Mouse (Mus musculus) forebrain, embryonic 10.5 days (tissue): ENCODE data around the gene AC124108.1. TPM values are rescaled to one million over a fixed set of nuclear protein-coding genes. Genes with fewer than 3 reads are reported as not detected.

Experiments used
- DNase-seq: peaks from one replicate; pipeline ENCODE4 v3.0.0-alpha.2; 2017; ENCODE audit warnings: low spot score; ENCODE audit errors: extremely low spot score
- H3K27ac ChIP-seq: fragments of 300-500 bp; sonication (generic); 2 replicates; pipeline ENCODE4 v1.5.1; 2016; ENCODE audit warnings: mild to moderate bottlenecking
- H3K27me3 ChIP-seq: fragments of 300-500 bp; sonication (generic); 2 replicates; pipeline ENCODE4 v1.6.1; 2016; ENCODE audit warnings: mild to moderate bottlenecking; ENCODE audit not compliant: poor library complexity, severe bottlenecking
- H3K36me3 ChIP-seq: fragments of 300-500 bp; sonication (generic); replicated peaks from 2 replicates; pipeline ENCODE4 v1.6.1; 2016; ENCODE audit warnings: mild to moderate bottlenecking, moderate library complexity
- H3K4me1 ChIP-seq: fragments of 300-500 bp; sonication (generic); 2 replicates; pipeline ENCODE4 v1.6.1; 2016
- H3K4me3 ChIP-seq: fragments of 300-500 bp; sonication (generic); 2 replicates; pipeline ENCODE4 v1.5.1; 2016; ENCODE audit warnings: mild to moderate bottlenecking, moderate library complexity
- H3K9me3 ChIP-seq: fragments of 300-500 bp; sonication (generic); 2 replicates; pipeline ENCODE4 v1.6.1; 2016; ENCODE audit warnings: mild to moderate bottlenecking, moderate library complexity
- WGBS: fragments of 180-500 bp; shearing (Covaris S2); methylation state at CpG from one replicate; pipeline ENCODE4 v1.1.7; 2016; 5-methylcytosine and 5-hydroxymethylcytosine counted together
- microRNA counts: library from miRNA; unstranded; fragments of <30 nt; microRNA quantifications from one replicate; lab custom pipeline; 2017
- microRNA-seq: library from miRNA; unstranded; fragments of <30 nt; microRNA quantifications from one replicate; pipeline ENCODE4, GENCODE M21; 2017
- polyA plus RNA-seq: library from polyadenylated mRNA; unstranded; fragments of >200 nt; fragmentation: Nextera tagmentation; extraction: Ambion mirVana; gene quantifications from 2 replicates; pipeline ENCODE4 v1.2.1, GENCODE M21; 2016

Gene AC124108.1
- polyA plus RNA-seq, 1 experiment from 2014 or later = 3.3 TPM

DNA sequence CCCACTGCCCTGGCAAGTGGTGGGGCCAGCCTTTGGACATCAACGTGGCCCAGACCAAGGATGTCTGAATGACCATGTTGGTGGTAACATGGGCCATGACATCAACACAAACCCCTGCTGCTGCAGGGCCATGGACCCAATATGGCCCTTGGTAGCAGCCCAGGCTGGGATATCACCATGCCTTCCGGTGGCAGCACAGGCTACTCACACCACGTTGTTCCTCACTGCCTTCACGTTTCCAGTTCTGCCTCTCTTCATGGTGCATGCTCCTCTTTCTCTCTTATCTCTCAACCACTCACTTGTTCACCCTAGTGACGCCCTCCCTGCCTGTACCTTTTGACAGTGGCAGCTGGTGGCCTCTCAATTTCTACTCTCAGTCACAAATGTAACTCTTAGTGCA, 53.8 kb downstream of the AC124108.1 start:
- no peak for DNase-seq
- Histone ChIP-seq H3K4me1 (no peaks in the 10 kb centered on the region), H3K27me3 (no peaks in the 10 kb centered on the region), H3K27ac (no peak overlapping the region), H3K9me3 (no peaks in the 10 kb centered on the region), H3K36me3 (no peaks in the 10 kb centered on the region), H3K4me3 (no peak overlapping the region)
- WGBS = 80% methylated on average over 5 of the region's 5 CpGs

DNA sequence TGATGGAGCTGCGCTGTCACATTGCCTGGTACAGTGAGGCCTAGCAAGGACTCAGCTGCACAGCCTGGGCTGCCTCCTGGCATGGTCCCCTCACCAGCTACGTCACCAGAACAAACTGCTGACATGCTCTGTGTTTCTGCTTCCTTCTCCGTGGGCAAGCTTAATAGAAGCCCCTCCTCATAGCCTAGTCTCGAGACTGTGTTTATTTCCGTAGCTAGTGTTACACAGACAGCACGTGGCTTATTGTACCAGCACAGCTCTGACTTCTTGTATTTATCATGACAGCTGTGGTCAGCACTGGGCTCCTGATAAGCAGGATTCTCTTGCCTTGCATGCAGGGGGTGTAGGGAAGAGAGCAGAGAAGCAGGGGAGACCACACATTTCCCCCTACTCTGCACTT, 54.9 kb downstream of the AC124108.1 start:
- H3K4me3 ChIP-seq = no peak overlapping the region
- no peaks in the 10 kb centered on the region for H3K9me3 ChIP-seq
- no peak for DNase-seq
- H3K27me3 ChIP-seq = no peaks in the 10 kb centered on the region
- H3K27ac ChIP-seq = no peak overlapping the region
- no peaks in the 10 kb centered on the region for H3K4me1 ChIP-seq
- H3K36me3 ChIP-seq = no peaks in the 10 kb centered on the region
- 78% methylated on average over 6 of the region's 6 CpGs for WGBS

DNA sequence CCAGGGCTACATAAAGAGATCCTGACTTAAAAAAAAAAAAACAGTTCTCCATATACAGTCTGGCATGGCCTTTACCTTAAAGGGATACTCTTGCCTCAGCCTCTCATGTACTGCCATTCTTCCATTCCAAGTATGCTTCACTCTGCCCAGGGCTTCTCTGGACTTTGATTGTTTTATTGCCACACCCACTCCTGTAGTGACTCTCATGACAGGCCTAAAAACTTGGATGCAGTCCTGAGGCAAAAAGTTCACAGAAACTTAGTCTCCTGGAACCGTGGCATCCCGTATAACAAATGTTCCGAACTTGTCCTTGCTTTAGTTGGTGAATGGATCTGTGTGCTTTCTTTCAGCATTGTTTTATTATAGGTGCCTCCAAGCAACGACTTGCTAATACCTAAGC, 55.4 kb downstream of the AC124108.1 start:
- Histone ChIP-seq H3K36me3 (no peaks in the 10 kb centered on the region), H3K27ac (no peak overlapping the region), H3K27me3 (no peaks in the 10 kb centered on the region), H3K4me3 (no peak overlapping the region), H3K4me1 (no peaks in the 10 kb centered on the region), H3K9me3 (no peaks in the 10 kb centered on the region)
- 93% methylated on average over 4 of the region's 4 CpGs for WGBS
- DNase-seq = no peak

DNA sequence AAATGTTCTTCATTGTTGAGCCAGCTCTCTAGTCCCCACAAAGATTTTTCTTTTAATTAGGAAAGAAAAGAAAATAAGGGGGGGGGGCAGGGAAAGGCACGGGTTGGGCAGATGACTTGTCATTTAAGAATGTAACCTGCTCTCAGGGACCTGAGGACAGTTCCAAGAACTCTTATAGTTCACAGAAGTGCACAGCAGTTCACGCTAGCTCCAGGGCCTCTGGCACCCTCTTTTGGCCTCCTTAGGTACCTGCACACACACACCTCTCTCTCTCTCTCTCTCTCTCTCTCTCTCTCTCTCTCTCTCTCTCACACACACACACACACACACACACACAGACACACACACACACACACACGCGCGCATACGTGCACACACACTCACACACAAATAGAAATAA, 63.2 kb downstream of the AC124108.1 start:
- H3K4me1 ChIP-seq = peaks cover 8% of the 10 kb centered on the region
- DNase-seq = no peak
- no peaks in the 10 kb centered on the region for H3K9me3 ChIP-seq
- no peaks in the 10 kb centered on the region for H3K27me3 ChIP-seq
- WGBS = 88% methylated on average over 6 of the region's 6 CpGs
- no peaks in the 10 kb centered on the region for H3K36me3 ChIP-seq
- H3K27ac ChIP-seq = no peak overlapping the region
- H3K4me3 ChIP-seq = no peak overlapping the region

MicroRNAs encoded within 50 kb of the gene (microRNA counts, 519-probe panel; counts per million panel counts)
- microRNA mmu-miR-135b (lab: Ali Mortazavi, UCI) = 5,399 counts per million, percentile 87 among the panel's probes with 10 or more counts

Small RNA genes within 50 kb of the gene (microRNA-seq; reads per million reads assigned to microRNA genes)
- gene Mir135b = 4,358 reads per million, percentile 88 among the genes with 10 or more reads in this experiment

Other genes starting within 250 kb of the AC124108.1 start
- gene Slc45a3, start 228.5 kb upstream of the AC124108.1 start, polyA plus RNA-seq = 9.0 and 9.3 TPM in 2 replicates
- gene Elk4, start 183.8 kb upstream of the AC124108.1 start, polyA plus RNA-seq = 12.0 and 13.8 TPM in 2 replicates
- 11.1 and 13.0 TPM in 2 replicates for gene Mfsd4a, start 123.4 kb upstream of the AC124108.1 start, polyA plus RNA-seq
- gene Cdk18, start 51.8 kb upstream of the AC124108.1 start, polyA plus RNA-seq = 1.4 and 1.5 TPM in 2 replicates
- 4.1 and 4.2 TPM in 2 replicates for gene Lemd1, start within 50 bp of the AC124108.1 start, polyA plus RNA-seq
- not detected in 2 replicates for gene Gm10188, start 38.3 kb downstream of the AC124108.1 start, polyA plus RNA-seq
- gene Klhdc8a, start 107.2 kb downstream of the AC124108.1 start, polyA plus RNA-seq = 0.30 and 0.33 TPM in 2 replicates
- 49.9 TPM in 2 replicates for gene Nuak2, start 124.7 kb downstream of the AC124108.1 start, polyA plus RNA-seq
- 7.9 and 8.8 TPM in 2 replicates for gene Tmcc2, start 199.8 kb downstream of the AC124108.1 start, polyA plus RNA-seq
- 14.4 and 14.9 TPM in 2 replicates for gene Dstyk, start 226.1 kb downstream of the AC124108.1 start, polyA plus RNA-seq